Mouse (Mus musculus): Measurements from ENCODE around the gene Acoxl.

- TF ChIP-seq CTCF (conservative IDR thresholded peaks at IDR 0.05; ENCODE audit: insufficient read depth, insufficient read length, low read depth, low read length) (no peak), POLR2A (IDR thresholded peaks at IDR 0.05; ENCODE audit: low read depth, low read length) (no peak)
These were observed 25.7 kb downstream of the Acoxl start for GRCm38 (mm10) chr2:127864381-127864780.
